Mouse (Mus musculus): ENCODE results near the gene Fam122a.

The Fam122a gene

GRCm38 (mm10) chr19:24427258-24427657 is 49.9 kb downstream of the Fam122a start:
- DNase-seq, result no peak

GRCm38 (mm10) chr19:24426759-24427181 is 50.4 kb downstream of the Fam122a start:
- no peak for DNase-seq
